Mouse (Mus musculus) gastrocnemius, postnatal 4 days (tissue): ENCODE measurements around the gene Olfr399. TPM values are rescaled to one million over a fixed set of nuclear protein-coding genes. Genes with fewer than 3 reads are reported as not detected.

ENCODE experiments used
- DNase-seq, 2 experiments: peaks; one replicate each; pipeline ENCODE4 v3.0.0; 2021 to 2022; ENCODE audit warnings: low spot score in 2 of 2, mixed read lengths in 2 of 2
- long read RNA-seq, 2 experiments: library from polyadenylated mRNA; stranded (forward); transcript quantifications; one replicate each; pipeline ENCODE4 v2.0.0; 2021
- total RNA-seq, 2 experiments: library from RNA; stranded (reverse); gene quantifications; 2 replicates each; pipeline ENCODE4 v1.2.3; 2021

The Olfr399 gene
- total RNA-seq, result not detected
- long read RNA-seq, experiment 1, result 0 reads
- long read RNA-seq, experiment 2, result 0 reads

GRCm38 (mm10) chr11:74056451-74056850 is at the start of gene Olfr399, which contains the start of gene Olfr139:
Gene Olfr399, minus strand, starts transcription at chr11:74056615.
Gene Olfr139, minus strand, starts transcription at chr11:74056551.
- DNase-seq, result no peak

GRCm38 (mm10) chr11:74105066-74105465 is 48.7 kb upstream of the Olfr399 start:
- DNase-seq, result no peak

- DNase-seq, result no peak
These were observed 45.1 kb upstream of the Olfr399 start for GRCm38 (mm10) chr11:74101507-74101906.

- no peak for DNase-seq
These were observed 44.3 kb upstream of the Olfr399 start for GRCm38 (mm10) chr11:74100724-74101123.

GRCm38 (mm10) chr11:74069655-74070054 is 13.2 kb upstream of the Olfr399 start, which contains the start of gene Zfp616:
Gene Zfp616, plus strand, starts transcription at chr11:74069955.
- no peak for DNase-seq

- no peak for DNase-seq
These were observed 5.1 kb downstream of the Olfr399 start for GRCm38 (mm10) chr11:74051347-74051746.

Other genes starting within 250 kb of the Olfr399 start
- gene Olfr392, start 239.6 kb downstream of the Olfr399 start, total RNA-seq, result not detected
- not detected for gene Olfr393, start 205.2 kb downstream of the Olfr399 start, total RNA-seq
- gene Olfr394, start 165.8 kb downstream of the Olfr399 start, total RNA-seq, result not detected
- gene Olfr395, start 147.3 kb downstream of the Olfr399 start, total RNA-seq, result not detected
- gene Olfr23, start 119.9 kb downstream of the Olfr399 start, total RNA-seq, result not detected
- gene Olfr397, start 95.8 kb downstream of the Olfr399 start, total RNA-seq, result not detected
- gene Olfr398, start 66.2 kb downstream of the Olfr399 start, total RNA-seq, result not detected
- gene Olfr139, start 64 bp downstream of the Olfr399 start, total RNA-seq, result not detected
- not detected for gene Zfp616, start 13.3 kb upstream of the Olfr399 start, total RNA-seq
- gene Olfr401, start 57.1 kb upstream of the Olfr399 start, total RNA-seq, result not detected
- not detected for gene Olfr402, start 96.9 kb upstream of the Olfr399 start, total RNA-seq
- not detected for gene Olfr403, start 129.6 kb upstream of the Olfr399 start, total RNA-seq
- gene Olfr43, start 154.8 kb upstream of the Olfr399 start, total RNA-seq, result not detected
- gene Olfr406, start 203.2 kb upstream of the Olfr399 start, total RNA-seq, result not detected
- not detected for gene Olfr59, start 227.1 kb upstream of the Olfr399 start, total RNA-seq